Mouse (Mus musculus): ENCODE measurements around the gene Gpank1. TPM values are rescaled to one million over a fixed set of nuclear protein-coding genes. Genes with fewer than 3 reads are reported as not detected.

Gene Gpank1
- total and polyA plus RNA-seq, 2 experiments from 2014 or later = 17.0 to 20.2 TPM

DNA sequence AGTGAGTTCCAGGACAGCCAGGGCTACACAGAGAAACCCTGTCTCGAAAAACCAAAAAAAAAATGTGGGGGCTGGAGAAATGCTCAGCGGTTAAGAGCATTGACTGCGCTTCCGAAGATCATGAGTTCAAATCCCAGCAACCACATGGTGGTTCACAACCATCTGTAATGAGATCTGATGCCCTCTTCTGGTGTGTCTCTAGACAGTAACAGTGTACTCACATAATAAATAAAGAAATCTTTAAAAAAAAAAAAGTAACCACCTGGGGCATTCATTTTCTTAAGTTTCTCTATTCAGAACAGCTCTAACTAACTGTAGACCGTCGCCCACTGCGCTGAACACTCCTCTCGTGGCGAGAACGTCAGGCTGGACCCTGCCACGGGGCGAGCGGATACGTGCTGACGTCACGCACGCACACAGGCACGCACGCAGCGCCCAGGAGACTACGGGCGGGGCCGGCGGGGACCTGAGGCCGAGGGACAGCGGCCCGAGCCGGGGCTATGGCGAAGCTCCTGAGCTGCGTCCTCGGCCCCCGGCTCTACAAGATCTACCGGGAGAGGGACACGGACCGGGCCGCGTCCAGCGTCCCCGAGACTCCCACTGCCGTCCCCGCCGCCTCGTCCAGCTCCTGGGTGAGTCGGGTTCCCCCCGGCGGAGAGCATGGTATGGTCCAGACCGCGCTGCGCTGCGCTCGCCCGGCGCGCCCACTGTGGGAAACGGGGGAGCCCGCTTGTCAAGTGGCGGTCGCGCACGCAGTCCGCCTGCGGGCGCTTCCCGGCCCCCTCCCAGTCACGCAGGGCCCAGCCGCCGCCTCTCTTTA lies 32.2 kb upstream of the Gpank1 start, which contains the start of gene Abhd16a:
Abhd16a (plus strand) TSS at position 439 of the 820 bp plus-strand sequence.
- Histone ChIP-seq H3K4me2 (ENCODE audit: low read depth, low read length, poor library complexity, severe bottlenecking) (peak within 1 kb of the TSS; percentile 61), H3K36me3 (ENCODE audit: insufficient read depth, low read length) (peaks cover 16% of the 10 kb centered on the region), H3K9ac (replicated peaks; ENCODE audit: low read length, poor library complexity, severe bottlenecking) (peak within 1 kb of the TSS; percentile 91), H3K27ac (ENCODE audit: low read depth, low read length) (peak within 1 kb of the TSS; percentile 98), H3K4me3 (ENCODE audit: low read depth, low read length) (peak within 1 kb of the TSS; percentile 67), H3K9me3 (ENCODE audit: low read length) (no peaks in the 10 kb centered on the region), H3K4me1 (ENCODE audit: insufficient read depth, low read length) (0 out of 2 replicates have a peak, but pooled peaks cover 4% of the 10 kb centered on the region), H3K27me3 (ENCODE audit: insufficient read depth, low read length) (no peaks in the 10 kb centered on the region)
- WGBS = 4% methylated on average over 62 of the region's 67 CpGs
- peak; percentile 22; the same call in 1 of the 2 replicates for TF ChIP-seq CTCF (IDR thresholded peaks at IDR 0.05)
- peak; percentile 96 for DNase-seq (ENCODE audit: low spot score)
- ATAC-seq (ENCODE audit: low FRiP score) = peak; percentile 97

DNA sequence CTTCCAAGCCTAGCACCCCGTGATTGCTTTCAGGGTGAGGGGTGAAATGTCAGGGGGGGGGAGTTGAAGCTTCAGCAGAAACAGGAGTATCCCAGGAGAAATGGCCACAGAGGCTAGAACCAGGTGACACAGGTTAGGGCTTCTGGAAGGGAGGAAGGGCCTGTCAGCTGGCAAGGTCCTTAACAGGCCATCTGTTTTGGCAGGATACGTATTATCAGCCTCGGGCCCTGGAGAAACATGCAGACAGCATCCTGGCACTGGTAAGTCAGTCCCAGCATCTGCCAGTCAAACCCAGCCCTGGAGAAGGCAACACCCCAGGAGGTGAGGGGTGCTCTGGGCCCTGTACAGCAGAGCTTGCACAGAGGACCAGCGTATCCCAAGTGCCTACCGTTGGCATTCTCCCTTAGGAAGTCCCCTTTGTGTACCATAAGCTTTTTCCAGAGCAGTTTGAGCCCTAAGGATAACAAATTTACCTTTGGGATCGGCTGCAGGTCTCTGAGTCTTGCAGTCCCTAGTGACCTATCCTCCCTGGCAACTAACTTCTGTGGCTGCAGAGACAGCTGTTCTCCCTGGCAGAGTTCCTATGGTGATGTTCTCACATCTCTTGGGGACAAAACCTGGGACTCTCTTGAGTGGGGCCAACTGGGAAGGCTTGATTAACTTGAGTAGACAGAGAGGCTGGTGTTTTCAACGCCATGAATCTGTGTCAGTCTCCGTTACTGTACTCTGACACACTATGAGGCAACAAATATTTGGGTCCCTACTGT lies 30.9 kb upstream of the Gpank1 start:
- Histone ChIP-seq H3K4me1 (ENCODE audit: insufficient read depth, low read length) (0 out of 2 replicates have a peak, but pooled peaks cover 4% of the 10 kb centered on the region), H3K9me3 (ENCODE audit: low read length) (no peaks in the 10 kb centered on the region), H3K36me3 (ENCODE audit: insufficient read depth, low read length) (peaks cover 26% of the 10 kb centered on the region), H3K9ac (replicated peaks; ENCODE audit: low read length, poor library complexity, severe bottlenecking) (peak overlapping the region; percentile 91), H3K4me2 (ENCODE audit: low read depth, low read length, poor library complexity, severe bottlenecking) (peak overlapping the region; percentile 61), H3K4me3 (ENCODE audit: low read depth, low read length) (peak overlapping the region; percentile 67), H3K27me3 (ENCODE audit: insufficient read depth, low read length) (no peaks in the 10 kb centered on the region), H3K27ac (ENCODE audit: low read depth, low read length) (0 out of 2 replicates have a peak overlapping the region, but pooled peaks have one; percentile 26)
- peak; percentile 67 for DNase-seq (ENCODE audit: low spot score)
- TF ChIP-seq CTCF (IDR thresholded peaks at IDR 0.05) = no peak
- 61% methylated on average over 8 of the region's 8 CpGs for WGBS
- ATAC-seq (ENCODE audit: low FRiP score) = no peak

DNA sequence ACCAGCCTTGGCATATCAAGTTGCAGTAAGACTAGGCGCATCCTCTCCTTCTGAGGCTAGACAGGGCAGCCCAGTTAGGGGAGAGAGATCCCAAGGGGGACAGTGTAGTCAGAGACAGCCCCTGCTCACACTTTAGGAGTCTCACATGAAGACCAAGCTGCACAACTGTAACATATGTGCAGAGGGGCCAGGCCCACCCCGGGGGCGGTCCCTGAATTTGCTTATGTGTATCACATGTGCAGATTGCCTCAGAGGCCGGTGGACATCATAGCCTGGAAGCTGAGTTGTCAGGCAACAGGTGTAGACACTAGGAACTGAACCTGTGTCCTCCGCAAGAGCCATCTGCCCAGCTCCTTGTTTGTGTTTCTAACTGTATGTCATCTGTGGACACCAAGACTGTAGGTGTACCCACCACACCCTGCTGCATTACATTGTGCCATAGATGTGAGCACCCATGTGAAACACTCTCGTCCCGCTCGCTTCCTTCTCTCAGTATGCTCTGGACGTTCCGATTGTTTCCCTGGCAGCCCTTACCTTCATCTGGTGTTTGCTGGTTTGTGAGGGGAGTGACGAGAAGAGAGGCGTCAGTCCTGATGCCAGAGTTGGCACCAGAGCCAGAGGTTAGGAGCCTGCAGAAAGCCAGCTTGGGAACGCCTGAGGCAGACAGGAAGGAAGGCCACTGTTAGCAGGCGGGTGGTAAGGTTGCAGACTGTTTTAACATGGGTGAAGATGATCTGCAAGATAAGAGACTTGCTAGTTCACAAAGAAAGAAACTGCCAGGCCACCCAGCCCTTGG lies 28.7 kb upstream of the Gpank1 start:
- no peak for ATAC-seq (ENCODE audit: low FRiP score)

DNA sequence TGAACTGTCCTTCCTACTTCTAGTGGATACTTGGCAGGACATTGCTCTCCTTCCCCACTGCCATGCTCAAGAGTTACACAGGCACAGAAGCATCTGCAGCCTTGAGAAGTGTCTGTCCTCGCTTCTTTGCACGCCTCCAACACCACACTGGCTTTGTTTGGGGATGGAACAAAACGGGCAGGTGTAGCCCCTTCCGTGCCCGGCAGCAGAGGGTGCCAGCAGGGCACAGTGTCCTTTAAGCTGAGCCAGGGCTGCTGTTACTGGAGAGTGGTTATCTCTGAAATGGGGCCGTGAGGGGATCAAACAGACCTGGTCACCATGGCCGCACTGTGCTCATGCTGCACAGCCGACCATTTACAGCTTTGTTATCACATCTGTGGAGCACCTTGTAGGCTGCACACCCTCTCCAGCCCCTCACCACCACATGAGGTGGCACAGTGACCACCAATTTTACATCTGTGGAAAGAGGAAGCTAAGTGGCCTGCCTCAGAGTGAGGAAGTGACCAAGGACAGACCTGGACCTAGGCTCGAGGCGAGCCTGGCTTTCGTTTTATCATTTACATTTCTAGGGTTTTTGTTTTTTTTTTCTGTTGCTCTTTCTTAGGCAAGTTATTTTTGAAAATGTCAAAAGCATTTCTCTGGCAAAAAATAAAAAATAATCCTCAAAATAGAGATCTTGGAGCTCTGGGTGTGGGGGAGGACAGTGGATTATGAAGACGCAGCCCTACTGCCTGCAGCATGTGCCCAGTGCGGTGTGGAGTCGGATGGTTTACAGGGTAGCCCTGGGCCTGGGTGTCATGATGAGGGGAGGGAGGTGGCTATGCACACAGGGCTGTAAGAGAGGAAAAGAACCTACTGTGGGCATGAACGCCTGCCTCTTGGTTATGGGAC lies 26.5 kb upstream of the Gpank1 start:
- 90% methylated on average over 15 of the region's 15 CpGs for WGBS
- no peak overlapping the region for H3K4me2 ChIP-seq (ENCODE audit: low read depth, low read length, poor library complexity, severe bottlenecking)
- H3K4me3 ChIP-seq (ENCODE audit: low read depth, low read length) = no peak overlapping the region
- H3K27me3 ChIP-seq (ENCODE audit: insufficient read depth, low read length) = no peaks in the 10 kb centered on the region
- H3K9me3 ChIP-seq (ENCODE audit: low read length) = no peaks in the 10 kb centered on the region
- no peak overlapping the region for H3K9ac ChIP-seq (replicated peaks; ENCODE audit: low read length, poor library complexity, severe bottlenecking)
- H3K27ac ChIP-seq (ENCODE audit: low read depth, low read length) = no peak overlapping the region
- no peak for TF ChIP-seq CTCF (IDR thresholded peaks at IDR 0.05)
- 0 out of 2 replicates have a peak, but pooled peaks cover 4% of the 10 kb centered on the region for H3K4me1 ChIP-seq (ENCODE audit: insufficient read depth, low read length)
- DNase-seq (ENCODE audit: low spot score) = no peak
- no peak for ATAC-seq (ENCODE audit: low FRiP score)
- H3K36me3 ChIP-seq (ENCODE audit: insufficient read depth, low read length) = peaks cover 60% of the 10 kb centered on the region

More for the DNA sequence above, 28.7 kb upstream of the Gpank1 start:
- no peak overlapping the region for H3K9ac ChIP-seq (replicated peaks; ENCODE audit: low read length, poor library complexity, severe bottlenecking)
- H3K27ac ChIP-seq (ENCODE audit: low read depth, low read length) = no peak overlapping the region
- 0 out of 2 replicates have a peak, but pooled peaks cover 4% of the 10 kb centered on the region for H3K4me1 ChIP-seq (ENCODE audit: insufficient read depth, low read length)
- 91% methylated on average over 14 of the region's 14 CpGs for WGBS
- DNase-seq (ENCODE audit: low spot score) = no peak
- no peaks in the 10 kb centered on the region for H3K27me3 ChIP-seq (ENCODE audit: insufficient read depth, low read length)
- H3K4me3 ChIP-seq (ENCODE audit: low read depth, low read length) = no peak overlapping the region
- H3K9me3 ChIP-seq (ENCODE audit: low read length) = no peaks in the 10 kb centered on the region
- no peak for TF ChIP-seq CTCF (IDR thresholded peaks at IDR 0.05)
- H3K36me3 ChIP-seq (ENCODE audit: insufficient read depth, low read length) = peaks cover 45% of the 10 kb centered on the region
- no peak overlapping the region for H3K4me2 ChIP-seq (ENCODE audit: low read depth, low read length, poor library complexity, severe bottlenecking)

- DNase-seq (ENCODE audit: low spot score) (no peak), ATAC-seq (ENCODE audit: low FRiP score) (no peak)
- Histone ChIP-seq H3K4me2 (ENCODE audit: low read depth, low read length, poor library complexity, severe bottlenecking) (no peak overlapping the region), H3K9ac (replicated peaks; ENCODE audit: low read length, poor library complexity, severe bottlenecking) (0 out of 2 replicates have a peak overlapping the region, but pooled peaks have one; percentile 13), H3K27ac (ENCODE audit: low read depth, low read length) (no peak overlapping the region), H3K4me3 (ENCODE audit: low read depth, low read length) (no peak overlapping the region), H3K36me3 (ENCODE audit: insufficient read depth, low read length) (peaks cover 75% of the 10 kb centered on the region), H3K4me1 (ENCODE audit: insufficient read depth, low read length) (no peaks in the 10 kb centered on the region), H3K9me3 (ENCODE audit: low read length) (no peaks in the 10 kb centered on the region), H3K27me3 (ENCODE audit: insufficient read depth, low read length) (no peaks in the 10 kb centered on the region)
- 81% methylated on average over 12 of the region's 12 CpGs for WGBS
- no peak for TF ChIP-seq CTCF (IDR thresholded peaks at IDR 0.05)
These were observed 24.7 kb upstream of the Gpank1 start for GRCm38 (mm10) chr17:35096597-35096996.
